Mouse (Mus musculus) neural tube, embryonic 11.5 days (tissue): Measurements from ENCODE around the gene Slc17a5. TPM values are rescaled to one million over a fixed set of nuclear protein-coding genes. Genes with fewer than 3 reads are reported as not detected.

Experiments used
- ATAC-seq: fragments of 200-750 bp; cut with Nextera tagmentation; 2 replicates; pipeline ENCODE4 v1.8.0; 2017; ENCODE audit warnings: moderate number of reproducible peaks, mild to moderate bottlenecking, moderate TSS enrichment, moderate library complexity; ENCODE audit not compliant: insufficient read depth, low FRiP score, low TSS enrichment
- DNase-seq: peaks from one replicate; pipeline ENCODE4 v3.0.0-alpha.2; 2015; ENCODE audit warnings: low spot score
- H3K27ac ChIP-seq: fragments of 300-500 bp; sonication (generic); 2 replicates; pipeline ENCODE4 v1.5.1; 2014; ENCODE audit warnings: low read depth, mild to moderate bottlenecking, low read length
- H3K27me3 ChIP-seq: fragments of 300-500 bp; sonication (generic); 2 replicates; pipeline ENCODE4 v1.6.1; 2014; ENCODE audit warnings: mild to moderate bottlenecking, low read length, mixed read lengths; ENCODE audit not compliant: control insufficient read depth, insufficient read depth
- H3K36me3 ChIP-seq: fragments of 300-500 bp; sonication (generic); 2 replicates; pipeline ENCODE4 v1.6.1; 2014; ENCODE audit warnings: mild to moderate bottlenecking, low read length, moderate library complexity, mixed read lengths; ENCODE audit not compliant: control insufficient read depth, insufficient read depth
- H3K4me1 ChIP-seq: fragments of 300-500 bp; sonication (generic); 2 replicates; pipeline ENCODE4 v1.6.1; 2014; ENCODE audit warnings: low read length, mixed read lengths; ENCODE audit not compliant: control insufficient read depth, insufficient read depth
- H3K4me2 ChIP-seq: fragments of 300-500 bp; sonication (generic); 2 replicates; pipeline ENCODE4 v1.6.1; 2014; ENCODE audit warnings: low read depth, mild to moderate bottlenecking, moderate library complexity
- H3K4me3 ChIP-seq: fragments of 300-500 bp; sonication (generic); 2 replicates; pipeline ENCODE4 v1.5.1; 2014; ENCODE audit warnings: low read depth, low read length
- H3K9ac ChIP-seq: fragments of 300-500 bp; sonication (generic); 2 replicates; pipeline ENCODE4 v1.6.1; 2014; ENCODE audit warnings: mild to moderate bottlenecking, low read length
- H3K9me3 ChIP-seq: fragments of 300-500 bp; sonication (generic); 2 replicates; pipeline ENCODE4 v1.6.1; 2016; ENCODE audit warnings: low read length; ENCODE audit not compliant: control insufficient read depth
- WGBS: fragments of 180-500 bp; shearing (Covaris S2); extraction: QIAGEN DNeasy Blood & Tissue Kit; methylation state at CpG from one replicate; pipeline ENCODE4 v1.1.7; 2014; 5-methylcytosine and 5-hydroxymethylcytosine counted together
- polyA plus RNA-seq: library from polyadenylated mRNA; unstranded; fragments of >200 nt; fragmentation: Nextera tagmentation; extraction: Ambion mirVana; gene quantifications from 2 replicates; pipeline ENCODE4 v1.2.1, GENCODE M21; 2014

The Slc17a5 gene
- polyA plus RNA-seq, 1 experiment from 2014 or later, result 10.6 TPM

DNA sequence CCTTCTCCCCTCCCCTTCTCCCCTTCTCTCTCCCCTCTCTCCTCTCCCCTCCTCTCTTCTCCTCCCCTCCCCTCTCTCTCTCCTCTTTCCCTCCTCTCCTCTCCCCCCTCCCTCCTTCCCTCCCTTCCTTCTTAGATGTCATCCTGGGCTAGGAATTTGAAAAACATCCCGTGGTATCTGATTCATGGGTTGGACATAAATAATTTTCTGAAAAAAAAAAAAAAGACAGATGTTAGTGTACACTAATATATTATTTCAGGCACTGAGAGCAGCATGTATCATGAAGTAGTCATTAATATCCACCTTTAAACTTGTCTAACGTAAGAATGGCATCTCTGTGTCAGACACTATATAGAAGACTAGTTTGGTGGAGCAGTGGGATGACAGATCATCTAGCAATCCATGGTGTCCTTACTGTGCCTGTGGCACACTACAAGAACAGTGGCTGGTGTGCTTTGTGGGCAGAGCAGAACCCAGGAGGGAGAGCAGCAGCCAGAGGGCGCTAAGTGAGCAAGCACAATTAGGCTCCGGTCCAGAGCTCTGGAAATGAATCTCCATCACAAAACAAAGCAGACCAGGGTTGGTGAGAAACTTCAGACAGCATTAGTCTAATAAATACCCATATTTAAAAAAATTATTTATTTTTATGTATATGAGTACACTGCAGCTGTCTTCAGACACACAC lies 13.3 kb upstream of the Slc17a5 start:
- Histone ChIP-seq H3K27me3 (no peaks in the 10 kb centered on the region), H3K27ac (no peak overlapping the region), H3K4me3 (no peak overlapping the region), H3K36me3 (no peaks in the 10 kb centered on the region), H3K9me3 (no peaks in the 10 kb centered on the region), H3K4me1 (no peaks in the 10 kb centered on the region), H3K4me2 (no peak overlapping the region), H3K9ac (no peak overlapping the region)
- WGBS, result 66% methylated on average over 4 of the region's 4 CpGs
- ATAC-seq (no peak; the same call in 1 of the 2 replicates), DNase-seq (no peak)

DNA sequence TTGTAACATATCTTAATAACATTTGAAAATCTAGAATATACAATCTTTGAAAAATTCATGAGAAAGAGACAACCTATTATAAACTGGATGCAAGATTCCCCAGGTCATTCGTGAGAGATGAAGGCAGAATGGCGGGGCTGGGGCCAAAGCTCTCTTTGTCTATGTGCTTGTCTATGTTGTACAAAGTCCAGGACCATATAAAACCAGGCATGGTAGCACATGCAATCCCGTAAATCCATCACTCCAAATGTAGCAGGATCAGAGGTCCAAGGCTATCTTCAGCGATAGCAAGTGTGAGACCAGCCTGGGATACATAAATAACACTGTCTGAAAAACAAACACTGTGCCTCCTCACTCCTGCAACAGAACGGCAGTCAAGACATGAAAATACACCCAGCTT lies 12.1 kb upstream of the Slc17a5 start:
- 83% methylated on average over 5 of the region's 5 CpGs for WGBS
- Histone ChIP-seq H3K4me3 (no peak overlapping the region), H3K27me3 (no peaks in the 10 kb centered on the region), H3K4me2 (no peak overlapping the region), H3K36me3 (no peaks in the 10 kb centered on the region), H3K9ac (no peak overlapping the region), H3K9me3 (no peaks in the 10 kb centered on the region), H3K27ac (no peak overlapping the region), H3K4me1 (no peaks in the 10 kb centered on the region)
- no peak for DNase-seq
- no peak for ATAC-seq

DNA sequence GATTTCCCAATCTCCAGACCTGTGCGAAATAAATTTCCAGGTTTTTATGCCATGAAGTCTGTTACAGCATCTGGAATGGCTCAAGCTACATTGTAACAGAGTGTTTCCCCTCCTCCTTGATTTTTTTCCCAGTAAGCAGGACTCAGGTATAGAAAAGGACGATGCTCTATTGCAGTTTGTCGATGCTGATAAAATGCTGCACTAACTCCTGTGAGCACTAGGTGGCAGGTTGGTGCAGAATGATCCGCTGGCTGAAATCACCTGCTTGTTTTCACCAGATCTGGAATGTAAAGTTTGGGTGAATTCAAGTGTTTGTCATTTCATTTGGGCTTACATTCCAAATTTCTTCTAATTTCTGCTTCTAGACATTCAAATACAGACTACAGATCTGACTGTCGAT lies 9.0 kb upstream of the Slc17a5 start:
- 10% methylated on average over 5 of the region's 5 CpGs for WGBS
- H3K27me3 ChIP-seq, result no peaks in the 10 kb centered on the region
- DNase-seq, result peak; percentile 36

DNA sequence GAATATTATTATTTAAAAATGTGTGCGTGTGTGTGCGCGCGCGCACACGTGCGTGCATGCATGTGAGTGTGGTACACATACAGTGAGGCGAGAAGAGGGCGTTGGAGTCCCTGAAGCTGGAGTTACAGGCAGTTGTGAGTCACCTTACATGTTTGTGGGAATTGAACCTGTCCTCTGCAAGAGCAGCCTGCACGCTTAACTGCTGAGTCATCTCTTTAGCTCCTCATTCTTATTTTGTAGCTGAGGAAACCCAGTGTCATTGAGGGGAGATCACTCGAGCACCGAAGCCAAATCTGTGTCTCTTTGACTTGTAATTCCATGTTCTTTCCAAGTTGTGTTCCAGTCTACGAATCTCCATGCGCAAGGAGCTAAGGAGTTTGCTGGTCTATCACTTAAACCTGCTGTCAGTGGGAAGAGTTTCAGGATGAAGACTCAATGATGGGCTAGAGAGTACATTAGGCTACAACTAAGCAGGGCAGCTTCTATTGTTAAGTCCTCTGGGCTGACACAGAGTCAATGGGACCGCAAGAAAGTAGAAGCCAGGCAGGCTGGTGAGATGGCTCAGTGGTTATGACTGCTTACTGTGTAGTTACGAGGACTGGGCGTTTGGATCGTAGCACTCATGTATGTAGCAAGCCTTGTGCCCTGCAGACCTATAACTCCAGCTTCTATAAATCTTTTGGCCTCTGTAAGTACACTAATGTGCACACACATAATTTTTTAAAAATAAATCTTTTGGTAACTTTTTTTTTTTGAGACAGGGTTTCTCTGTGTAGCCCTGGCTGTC lies 8.1 kb upstream of the Slc17a5 start:
- no peaks in the 10 kb centered on the region for H3K9me3 ChIP-seq
- H3K9ac ChIP-seq, result no peak overlapping the region
- ATAC-seq, result no peak
- no peak overlapping the region for H3K27ac ChIP-seq
- DNase-seq, result no peak
- no peaks in the 10 kb centered on the region for H3K4me1 ChIP-seq
- H3K36me3 ChIP-seq, result no peaks in the 10 kb centered on the region
- no peaks in the 10 kb centered on the region for H3K27me3 ChIP-seq
- no peak overlapping the region for H3K4me3 ChIP-seq
- WGBS, result 93% methylated on average over 18 of the region's 18 CpGs
- no peak overlapping the region for H3K4me2 ChIP-seq

More for the DNA sequence above, 9.0 kb upstream of the Slc17a5 start:
- Histone ChIP-seq H3K4me2 (no peak overlapping the region), H3K4me1 (no peaks in the 10 kb centered on the region), H3K9ac (no peak overlapping the region), H3K9me3 (no peaks in the 10 kb centered on the region), H3K27ac (no peak overlapping the region), H3K36me3 (no peaks in the 10 kb centered on the region), H3K4me3 (no peak overlapping the region)
- no peak for ATAC-seq

DNA sequence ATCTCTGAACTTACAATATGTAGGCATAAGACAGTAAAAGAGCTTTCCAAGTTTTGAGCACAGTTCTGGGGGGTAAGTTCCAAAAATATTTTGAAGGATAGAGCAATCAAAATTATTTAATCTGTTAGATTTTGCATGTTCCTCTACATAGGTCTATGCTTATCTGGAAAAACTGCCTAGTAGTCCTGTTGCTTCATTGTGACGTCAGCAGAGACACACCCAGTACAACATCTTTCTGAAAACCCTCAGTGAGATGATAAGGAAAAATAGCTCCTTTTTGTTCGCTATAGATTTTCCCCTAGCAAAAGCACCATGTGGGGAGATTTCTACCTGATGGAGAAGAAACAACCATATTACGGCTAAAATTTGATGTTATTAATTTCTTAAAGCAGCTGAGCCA lies 7.4 kb upstream of the Slc17a5 start:
- Histone ChIP-seq H3K4me1 (no peaks in the 10 kb centered on the region), H3K4me3 (no peak overlapping the region), H3K9me3 (no peaks in the 10 kb centered on the region), H3K36me3 (no peaks in the 10 kb centered on the region), H3K27me3 (no peaks in the 10 kb centered on the region), H3K4me2 (no peak overlapping the region), H3K9ac (no peak overlapping the region), H3K27ac (no peak overlapping the region)
- no peak for ATAC-seq
- WGBS, result 88% methylated on average over 3 of the region's 3 CpGs
- DNase-seq, result no peak

DNA sequence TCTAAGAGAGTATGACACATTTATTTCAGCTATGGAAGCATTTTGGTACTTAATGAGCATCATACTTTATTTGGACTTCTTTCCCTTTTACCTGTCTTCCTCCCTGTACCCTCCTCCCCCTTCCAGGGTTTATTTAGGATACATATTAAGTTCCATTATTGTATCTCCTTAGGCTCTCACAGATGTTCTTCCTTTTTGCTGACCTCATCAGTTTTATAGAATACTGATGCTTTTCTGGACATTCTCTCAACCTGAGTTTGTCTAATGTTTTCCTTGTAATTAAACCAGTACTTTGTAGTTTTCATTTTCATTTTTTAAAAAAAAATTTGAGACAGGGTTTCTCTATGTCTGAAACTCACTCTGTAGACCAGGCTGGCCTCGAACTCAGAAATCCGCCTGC lies 2.6 kb upstream of the Slc17a5 start:
- no peak for DNase-seq
- Histone ChIP-seq H3K4me3 (no peak overlapping the region), H3K9me3 (no peaks in the 10 kb centered on the region), H3K27ac (no peak overlapping the region), H3K36me3 (no peaks in the 10 kb centered on the region), H3K4me2 (no peak overlapping the region), H3K9ac (no peak overlapping the region), H3K4me1 (no peaks in the 10 kb centered on the region), H3K27me3 (no peaks in the 10 kb centered on the region)
- no peak for ATAC-seq
- WGBS, result 97% methylated on average over 2 of the region's 2 CpGs

DNA sequence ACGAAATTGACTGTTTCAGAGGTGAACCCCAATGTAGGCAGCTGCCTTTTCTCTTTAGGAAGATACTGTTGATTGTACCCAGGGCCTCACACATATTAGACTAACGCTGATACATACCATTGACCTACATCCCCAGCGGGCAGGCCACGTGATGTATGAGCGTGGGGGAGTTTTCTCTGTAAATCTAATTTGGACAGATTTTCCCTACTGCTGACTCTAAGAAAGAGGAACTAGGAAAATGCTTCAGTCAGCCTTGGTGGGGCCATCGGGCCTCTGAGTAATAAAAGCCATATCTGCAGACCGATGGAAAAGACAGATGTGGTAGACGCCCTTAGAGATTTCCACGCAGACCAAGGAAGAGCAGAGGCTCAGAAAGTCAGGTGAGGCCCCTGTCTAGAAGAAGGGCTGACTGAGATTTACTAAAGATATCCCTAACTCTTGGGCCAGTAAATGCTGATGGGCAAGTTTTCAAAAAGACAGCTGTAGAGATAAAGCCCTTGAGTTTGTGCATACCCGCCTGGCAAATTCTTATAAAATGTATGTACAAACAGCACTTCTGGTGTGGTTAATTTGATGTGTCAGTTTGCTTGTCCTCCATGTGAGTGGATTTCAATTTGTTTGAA lies 681 bp upstream of the Slc17a5 start:
- H3K27ac ChIP-seq, result no peak overlapping the region
- no peaks in the 10 kb centered on the region for H3K9me3 ChIP-seq
- DNase-seq, result no peak
- H3K4me3 ChIP-seq, result peak overlapping the region; percentile 67
- H3K27me3 ChIP-seq, result no peaks in the 10 kb centered on the region
- WGBS, result 76% methylated on average over 10 of the region's 10 CpGs
- peak; percentile 43; the same call in 1 of the 2 replicates for ATAC-seq
- H3K4me2 ChIP-seq, result peak overlapping the region; percentile 56
- H3K36me3 ChIP-seq, result no peaks in the 10 kb centered on the region
- H3K9ac ChIP-seq, result peak overlapping the region; percentile 10; the same call in 1 of the 2 replicates
- H3K4me1 ChIP-seq, result no peaks in the 10 kb centered on the region

DNA sequence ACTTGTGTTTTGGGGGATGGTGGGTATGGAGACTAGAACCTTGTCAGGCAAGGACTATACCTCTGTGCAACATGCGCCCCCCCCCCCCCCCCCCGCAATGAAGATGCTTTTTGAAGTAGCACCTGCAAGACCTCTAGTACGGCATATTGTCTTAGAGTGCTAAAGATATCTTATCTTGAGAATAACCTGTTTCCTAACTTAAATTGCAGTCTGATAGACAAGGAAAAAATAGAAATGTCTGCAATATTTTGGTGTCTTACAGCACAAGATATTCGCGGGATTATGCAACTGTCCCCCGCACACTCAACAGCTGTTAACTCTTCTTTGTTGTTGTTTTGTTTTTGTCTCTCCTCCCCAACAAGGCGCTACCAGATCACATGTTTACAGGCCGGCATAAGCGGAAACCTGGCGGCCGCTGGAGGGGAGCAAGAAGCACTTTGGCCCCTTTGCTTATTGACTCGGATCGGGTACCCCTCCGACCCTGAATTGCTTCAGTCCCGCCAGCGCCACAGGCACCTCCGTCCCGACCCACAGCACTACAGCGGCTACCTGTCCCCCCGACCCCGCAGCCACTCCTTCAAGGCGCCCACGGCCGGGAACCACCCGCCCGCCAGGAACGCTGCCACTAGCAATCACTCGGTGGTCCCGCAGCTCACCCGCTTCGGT lies 490 bp downstream of the Slc17a5 start:
- WGBS, result 2% methylated on average over 31 of the region's 31 CpGs
- Histone ChIP-seq H3K4me2 (peak overlapping the region; percentile 56), H3K27me3 (no peaks in the 10 kb centered on the region), H3K27ac (peak overlapping the region; percentile 53; the same call in 1 of the 2 replicates), H3K4me3 (peak overlapping the region; percentile 67), H3K4me1 (no peaks in the 10 kb centered on the region), H3K36me3 (no peaks in the 10 kb centered on the region), H3K9me3 (no peaks in the 10 kb centered on the region), H3K9ac (peak overlapping the region; percentile 63)
- peak; percentile 72 for ATAC-seq
- no peak for DNase-seq
